Mouse (Mus musculus): ENCODE data around the gene Fads1. TPM values are rescaled to one million over a fixed set of nuclear protein-coding genes. Genes with fewer than 3 reads are reported as not detected.
A peak's percentile ranks its signal among the peaks of the same experiment; 100 is the strongest.
"Not testable (repeated sequence)": the region's sequence is repeated elsewhere in the genome, so short reads cannot be mapped to it uniquely, and the experiment has no call there.

Fads1 gene
- total RNA-seq (2017): 2.2 to 5.1 TPM (median 2.3 TPM) in 3 replicates

GRCm38 (mm10) chr19:10182670-10183298, at the start of gene Fads1:
TSS of gene Fads1 (plus strand) at chr19:10182888.
- 0 out of 2 replicates have a peak, but pooled peaks have one; percentile 30 for ATAC-seq (replicated peaks; ENCODE audit: insufficient number of reproducible peaks, low FRiP score, low TSS enrichment, poor library complexity, severe bottlenecking)

GRCm38 (mm10) chr19:10134692-10135091, 48.0 kb upstream of the Fads1 start:
- no peak for ATAC-seq (replicated peaks; ENCODE audit: insufficient number of reproducible peaks, low FRiP score, low TSS enrichment, poor library complexity, severe bottlenecking)

- ATAC-seq (replicated peaks; ENCODE audit: insufficient number of reproducible peaks, low FRiP score, low TSS enrichment, poor library complexity, severe bottlenecking): no peak
These were observed 45.3 kb upstream of the Fads1 start for GRCm38 (mm10) chr19:10137423-10137822.

DNA sequence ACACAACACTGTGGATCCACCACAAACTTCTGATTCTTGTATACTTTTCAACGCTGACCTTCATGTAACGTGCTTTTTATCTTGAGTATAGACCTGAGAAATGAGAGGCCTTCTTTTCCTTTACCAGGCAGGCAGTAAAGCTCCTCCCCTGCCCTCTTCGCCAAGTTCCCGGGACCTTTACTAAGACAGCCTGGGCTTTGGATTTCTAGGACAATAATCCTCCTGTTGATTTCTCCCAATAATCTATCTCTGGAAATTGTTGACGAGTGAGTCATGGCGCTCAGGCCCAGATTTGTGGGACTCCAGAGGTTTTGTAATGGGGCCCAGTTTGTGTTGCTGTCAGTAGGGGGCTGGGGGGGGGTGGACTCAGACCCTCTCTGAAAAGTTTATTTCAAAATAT, 43.0 kb upstream of the Fads1 start:
- no peak for ATAC-seq (replicated peaks; ENCODE audit: insufficient number of reproducible peaks, low FRiP score, low TSS enrichment, poor library complexity, severe bottlenecking)

- no peak for ATAC-seq (replicated peaks; ENCODE audit: insufficient number of reproducible peaks, low FRiP score, low TSS enrichment, poor library complexity, severe bottlenecking)
These were observed 39.0 kb upstream of the Fads1 start for GRCm38 (mm10) chr19:10143667-10144066.

DNA sequence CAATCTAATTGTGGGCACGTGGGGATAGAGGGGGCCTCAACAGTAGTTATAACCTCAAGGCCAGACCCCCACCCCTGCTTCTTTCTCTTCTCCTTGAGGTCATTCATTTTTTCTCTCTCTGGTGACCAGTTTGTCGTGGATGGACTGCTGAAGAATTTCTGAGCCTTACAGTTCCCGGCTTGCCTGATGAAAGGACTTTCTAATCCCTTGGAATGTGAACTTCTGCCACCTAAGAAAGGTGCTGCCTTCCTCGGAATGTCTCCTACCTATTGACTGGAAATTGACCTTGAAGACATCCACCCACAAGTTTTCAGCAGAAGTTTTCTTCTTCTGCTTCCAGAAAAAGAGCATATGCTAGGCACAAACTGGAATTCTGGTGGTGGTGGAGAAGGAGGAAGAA, 38.2 kb upstream of the Fads1 start:
- no peak for ATAC-seq (replicated peaks; ENCODE audit: insufficient number of reproducible peaks, low FRiP score, low TSS enrichment, poor library complexity, severe bottlenecking)

- ATAC-seq (replicated peaks; ENCODE audit: insufficient number of reproducible peaks, low FRiP score, low TSS enrichment, poor library complexity, severe bottlenecking): no peak
These were observed 34.1 kb upstream of the Fads1 start for GRCm38 (mm10) chr19:10148555-10148954.

- no peak for ATAC-seq (replicated peaks; ENCODE audit: insufficient number of reproducible peaks, low FRiP score, low TSS enrichment, poor library complexity, severe bottlenecking)
These were observed 33.5 kb upstream of the Fads1 start for GRCm38 (mm10) chr19:10149189-10149588.

DNA sequence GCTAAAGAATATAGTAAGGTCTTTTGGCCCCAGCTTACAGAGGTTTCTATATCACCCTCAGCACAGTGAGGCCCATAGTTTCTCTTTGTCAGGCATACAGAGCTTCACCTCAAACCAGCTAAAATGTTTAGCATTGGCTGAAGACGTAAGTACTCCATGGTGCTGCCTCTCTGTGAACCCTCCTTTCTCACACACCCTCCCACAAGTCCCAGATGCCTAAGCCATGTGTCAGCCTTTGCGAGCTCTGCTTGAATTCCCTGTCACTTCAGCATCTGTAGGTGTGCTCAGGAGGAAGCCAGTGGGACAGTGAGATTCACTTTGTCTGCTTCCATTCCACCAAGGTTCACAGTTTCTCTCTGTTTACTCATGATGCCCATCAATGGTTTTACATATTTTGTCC, 25.0 kb upstream of the Fads1 start:
- no peak for ATAC-seq (replicated peaks; ENCODE audit: insufficient number of reproducible peaks, low FRiP score, low TSS enrichment, poor library complexity, severe bottlenecking)

- ATAC-seq (replicated peaks; ENCODE audit: insufficient number of reproducible peaks, low FRiP score, low TSS enrichment, poor library complexity, severe bottlenecking): no peak
These were observed 18.8 kb upstream of the Fads1 start for GRCm38 (mm10) chr19:10163896-10164295.

DNA sequence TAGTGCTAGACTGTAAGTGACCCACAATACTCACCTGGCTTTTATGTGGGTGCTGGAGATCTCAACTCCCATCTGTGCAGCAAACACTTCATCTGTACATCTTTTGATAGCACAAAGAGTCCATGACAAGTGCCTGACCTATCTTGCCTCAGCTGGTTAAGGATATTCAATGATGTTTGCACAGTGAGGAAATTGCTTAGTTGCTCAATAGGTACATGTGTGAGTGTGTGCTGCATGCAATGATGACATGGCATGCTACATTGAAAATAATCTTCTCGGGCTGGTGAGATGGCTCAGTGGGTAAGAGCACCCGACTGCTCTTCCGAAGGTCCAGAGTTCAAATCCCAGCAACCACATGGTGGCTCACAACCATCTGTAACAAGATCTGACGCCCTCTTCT, 16.8 kb upstream of the Fads1 start:
- ATAC-seq (replicated peaks; ENCODE audit: insufficient number of reproducible peaks, low FRiP score, low TSS enrichment, poor library complexity, severe bottlenecking): not testable (repeated sequence)

- no peak for ATAC-seq (replicated peaks; ENCODE audit: insufficient number of reproducible peaks, low FRiP score, low TSS enrichment, poor library complexity, severe bottlenecking)
These were observed 15.6 kb upstream of the Fads1 start for GRCm38 (mm10) chr19:10167112-10167511.

GRCm38 (mm10) chr19:10167951-10168350, 14.7 kb upstream of the Fads1 start:
- no peak for ATAC-seq (replicated peaks; ENCODE audit: insufficient number of reproducible peaks, low FRiP score, low TSS enrichment, poor library complexity, severe bottlenecking)

- no peak for ATAC-seq (replicated peaks; ENCODE audit: insufficient number of reproducible peaks, low FRiP score, low TSS enrichment, poor library complexity, severe bottlenecking)
These were observed 14.2 kb upstream of the Fads1 start for GRCm38 (mm10) chr19:10168441-10168840.

DNA sequence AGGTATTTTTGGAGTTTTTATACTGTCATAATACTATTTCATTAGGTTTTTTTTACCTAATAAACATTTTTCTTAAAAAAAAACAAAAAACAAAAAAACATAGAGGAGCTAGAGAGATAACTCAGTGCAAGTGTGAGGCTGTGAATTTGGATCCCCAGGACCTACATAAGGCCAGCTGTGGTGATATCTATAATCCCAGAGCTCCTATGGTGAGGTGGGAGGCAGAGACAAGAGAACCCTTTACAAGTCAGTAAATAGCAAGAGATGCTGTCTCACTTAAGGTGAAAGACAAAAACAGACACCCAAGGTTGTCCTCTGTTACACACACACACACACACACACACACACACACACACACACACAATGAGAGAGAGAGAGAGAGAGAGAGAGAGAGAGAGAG, 13.5 kb upstream of the Fads1 start:
- ATAC-seq (replicated peaks; ENCODE audit: insufficient number of reproducible peaks, low FRiP score, low TSS enrichment, poor library complexity, severe bottlenecking): no peak

DNA sequence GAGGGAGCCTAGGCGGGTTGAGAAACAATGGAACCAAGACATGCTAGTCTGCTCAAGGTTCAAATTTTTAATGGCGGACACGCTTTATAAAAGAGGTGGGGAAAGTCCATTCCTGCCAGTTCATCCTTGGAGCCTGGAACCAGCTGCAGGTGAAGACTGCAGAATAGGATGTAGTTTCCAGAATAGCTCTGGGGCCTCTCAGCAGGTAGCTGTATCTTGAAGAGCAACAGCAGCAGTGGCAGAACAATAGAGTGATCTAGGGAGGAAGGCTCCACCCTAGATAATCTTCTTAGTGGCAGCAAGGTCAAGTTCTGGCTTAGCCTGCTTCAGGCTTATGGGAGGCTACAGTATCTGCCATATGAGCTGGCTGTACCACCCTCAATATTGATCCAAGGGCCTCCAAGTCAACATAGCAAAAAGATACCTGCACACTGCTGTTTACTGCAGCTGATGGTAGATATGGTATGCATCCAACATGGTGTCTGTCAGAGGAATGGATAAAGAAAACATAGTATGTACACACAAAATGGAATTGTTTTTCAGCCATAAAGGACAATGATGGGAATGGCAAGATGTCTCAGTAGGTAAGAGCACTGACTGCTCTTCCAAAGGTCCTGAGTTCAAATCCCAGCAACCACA, 12.9 kb upstream of the Fads1 start:
- not testable (repeated sequence) for ATAC-seq (replicated peaks; ENCODE audit: insufficient number of reproducible peaks, low FRiP score, low TSS enrichment, poor library complexity, severe bottlenecking)

DNA sequence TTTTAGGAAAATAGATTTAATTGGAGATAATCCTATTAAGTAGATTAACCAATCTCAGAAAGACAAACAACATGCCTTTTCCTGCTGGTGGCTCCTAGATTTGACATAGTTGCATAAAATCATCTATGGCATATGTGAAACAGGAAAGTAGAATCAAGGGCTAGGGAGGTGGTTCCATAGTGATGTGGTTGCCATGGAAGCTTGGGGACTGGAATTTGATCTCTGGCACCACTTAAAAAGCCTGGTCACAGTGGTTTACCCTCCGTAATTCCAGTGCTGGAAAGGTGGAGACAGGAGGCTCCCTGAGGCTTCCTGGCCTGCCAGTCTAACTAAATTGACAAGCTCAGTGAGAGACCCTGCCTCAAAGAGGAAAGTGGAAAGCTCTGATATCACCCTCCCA, 12.2 kb upstream of the Fads1 start:
- ATAC-seq (replicated peaks; ENCODE audit: insufficient number of reproducible peaks, low FRiP score, low TSS enrichment, poor library complexity, severe bottlenecking): no peak

DNA sequence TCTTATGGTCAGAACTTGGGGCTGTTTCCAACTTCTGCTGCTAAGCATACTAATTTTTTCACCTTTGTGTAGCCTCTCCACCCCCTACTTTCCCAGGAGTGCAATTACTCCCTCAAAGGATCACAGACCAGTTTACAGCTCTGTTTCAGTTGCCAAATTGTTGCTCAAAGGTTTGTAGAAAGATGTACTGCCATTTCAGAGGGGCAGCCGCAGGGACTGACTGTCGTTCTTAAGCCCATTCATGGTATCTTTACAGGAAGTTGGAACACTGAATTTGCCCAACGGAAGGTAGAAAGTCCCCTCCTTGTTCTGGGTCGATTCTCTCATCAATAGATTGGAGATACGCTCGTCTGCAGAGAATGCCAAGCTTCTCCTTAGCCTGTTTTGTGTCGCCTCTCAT, 11.3 kb upstream of the Fads1 start:
- no peak for ATAC-seq (replicated peaks; ENCODE audit: insufficient number of reproducible peaks, low FRiP score, low TSS enrichment, poor library complexity, severe bottlenecking)

GRCm38 (mm10) chr19:10171846-10172245, 10.8 kb upstream of the Fads1 start:
- ATAC-seq (replicated peaks; ENCODE audit: insufficient number of reproducible peaks, low FRiP score, low TSS enrichment, poor library complexity, severe bottlenecking): no peak; the same call in 1 of the 2 replicates

GRCm38 (mm10) chr19:10173116-10173718, 9.5 kb upstream of the Fads1 start:
- ATAC-seq (replicated peaks; ENCODE audit: insufficient number of reproducible peaks, low FRiP score, low TSS enrichment, poor library complexity, severe bottlenecking): peak; percentile 47; the same call in 1 of the 2 replicates
